Mouse (Mus musculus): ENCODE data around the gene Rcn1. TPM values are rescaled to one million over a fixed set of nuclear protein-coding genes. Genes with fewer than 3 reads are reported as not detected.

Rcn1 gene
- polyA plus RNA-seq, 1 experiment from 2014 or later, result 253 TPM

GRCm38 (mm10) chr2:105390653-105391413, 8.3 kb downstream of the Rcn1 start:
- H3K9ac ChIP-seq (ENCODE audit: low read depth, low read length), result no peak overlapping the region
- no peaks in the 10 kb centered on the region for H3K4me1 ChIP-seq (ENCODE audit: control insufficient read depth, insufficient read depth, low read length)
- no peak overlapping the region for H3K27ac ChIP-seq (replicated peaks; ENCODE audit: low read depth, low read length)
- ATAC-seq (ENCODE audit: low read depth) (no peak), DNase-seq (ENCODE audit: low spot score) (no peak)
- no peak overlapping the region for H3K4me2 ChIP-seq (ENCODE audit: low read depth, low read length)
- no peak overlapping the region for H3K4me3 ChIP-seq (ENCODE audit: low read depth, low read length)
- 93% methylated on average over 6 of the region's 6 CpGs for WGBS
- H3K9me3 ChIP-seq (ENCODE audit: control insufficient read depth, low read length), result no peaks in the 10 kb centered on the region
- no peaks in the 10 kb centered on the region for H3K27me3 ChIP-seq (replicated peaks; ENCODE audit: control insufficient read depth, insufficient read depth, low read length)
- peaks cover 97% of the 10 kb centered on the region for H3K36me3 ChIP-seq (ENCODE audit: control insufficient read depth, insufficient read depth, low read length)

- Histone ChIP-seq H3K27me3 (replicated peaks; ENCODE audit: control insufficient read depth, insufficient read depth, low read length) (no peaks in the 10 kb centered on the region), H3K36me3 (ENCODE audit: control insufficient read depth, insufficient read depth, low read length) (peaks cover 97% of the 10 kb centered on the region), H3K9me3 (ENCODE audit: control insufficient read depth, low read length) (no peaks in the 10 kb centered on the region), H3K4me1 (ENCODE audit: control insufficient read depth, insufficient read depth, low read length) (no peaks in the 10 kb centered on the region), H3K4me2 (ENCODE audit: low read depth, low read length) (no peak overlapping the region), H3K9ac (ENCODE audit: low read depth, low read length) (no peak overlapping the region), H3K4me3 (ENCODE audit: low read depth, low read length) (no peak overlapping the region), H3K27ac (replicated peaks; ENCODE audit: low read depth, low read length) (no peak overlapping the region)
- 87% methylated on average over 17 of the region's 17 CpGs for WGBS
- no peak for ATAC-seq (ENCODE audit: low read depth)
- DNase-seq (ENCODE audit: low spot score), result no peak
Measured at GRCm38 (mm10) chr2:105389007-105389890, 9.9 kb downstream of the Rcn1 start.

GRCm38 (mm10) chr2:105386418-105386817, 12.7 kb downstream of the Rcn1 start:
- 84% methylated on average over 4 of the region's 4 CpGs for WGBS
- H3K4me3 ChIP-seq (ENCODE audit: low read depth, low read length), result no peak overlapping the region
- no peaks in the 10 kb centered on the region for H3K9me3 ChIP-seq (ENCODE audit: control insufficient read depth, low read length)
- ATAC-seq (ENCODE audit: low read depth) (no peak), DNase-seq (ENCODE audit: low spot score) (no peak)
- H3K4me2 ChIP-seq (ENCODE audit: low read depth, low read length), result no peak overlapping the region
- H3K27me3 ChIP-seq (replicated peaks; ENCODE audit: control insufficient read depth, insufficient read depth, low read length), result no peaks in the 10 kb centered on the region
- H3K36me3 ChIP-seq (ENCODE audit: control insufficient read depth, insufficient read depth, low read length), result peaks cover 68% of the 10 kb centered on the region
- H3K27ac ChIP-seq (replicated peaks; ENCODE audit: low read depth, low read length), result no peak overlapping the region
- no peaks in the 10 kb centered on the region for H3K4me1 ChIP-seq (ENCODE audit: control insufficient read depth, insufficient read depth, low read length)
- no peak overlapping the region for H3K9ac ChIP-seq (ENCODE audit: low read depth, low read length)

- no peak overlapping the region for H3K4me3 ChIP-seq (ENCODE audit: low read depth, low read length)
- 89% methylated on average over 3 of the region's 3 CpGs for WGBS
- no peaks in the 10 kb centered on the region for H3K27me3 ChIP-seq (replicated peaks; ENCODE audit: control insufficient read depth, insufficient read depth, low read length)
- no peaks in the 10 kb centered on the region for H3K4me1 ChIP-seq (ENCODE audit: control insufficient read depth, insufficient read depth, low read length)
- H3K9me3 ChIP-seq (ENCODE audit: control insufficient read depth, low read length), result no peaks in the 10 kb centered on the region
- H3K4me2 ChIP-seq (ENCODE audit: low read depth, low read length), result no peak overlapping the region
- H3K27ac ChIP-seq (replicated peaks; ENCODE audit: low read depth, low read length), result no peak overlapping the region
- no peak overlapping the region for H3K9ac ChIP-seq (ENCODE audit: low read depth, low read length)
- DNase-seq (ENCODE audit: low spot score) (no peak), ATAC-seq (ENCODE audit: low read depth) (no peak)
- H3K36me3 ChIP-seq (ENCODE audit: control insufficient read depth, insufficient read depth, low read length), result peaks cover 54% of the 10 kb centered on the region
Measured at GRCm38 (mm10) chr2:105384998-105385397, 14.1 kb downstream of the Rcn1 start.

- Histone ChIP-seq H3K27me3 (replicated peaks; ENCODE audit: control insufficient read depth, insufficient read depth, low read length) (no peaks in the 10 kb centered on the region), H3K9ac (ENCODE audit: low read depth, low read length) (no peak overlapping the region), H3K4me3 (ENCODE audit: low read depth, low read length) (no peak overlapping the region), H3K27ac (replicated peaks; ENCODE audit: low read depth, low read length) (no peak overlapping the region), H3K36me3 (ENCODE audit: control insufficient read depth, insufficient read depth, low read length) (peaks cover 35% of the 10 kb centered on the region), H3K4me1 (ENCODE audit: control insufficient read depth, insufficient read depth, low read length) (no peaks in the 10 kb centered on the region), H3K9me3 (ENCODE audit: control insufficient read depth, low read length) (no peaks in the 10 kb centered on the region), H3K4me2 (ENCODE audit: low read depth, low read length) (no peak overlapping the region)
- no peak for ATAC-seq (ENCODE audit: low read depth)
- WGBS, result 85% methylated on average over 8 of the region's 8 CpGs
- DNase-seq (ENCODE audit: low spot score), result no peak
Measured at GRCm38 (mm10) chr2:105383063-105383462, 16.1 kb downstream of the Rcn1 start.

GRCm38 (mm10) chr2:105380757-105381319, 18.3 kb downstream of the Rcn1 start:
- no peak overlapping the region for H3K4me3 ChIP-seq (ENCODE audit: low read depth, low read length)
- H3K9me3 ChIP-seq (ENCODE audit: control insufficient read depth, low read length), result no peaks in the 10 kb centered on the region
- no peak for DNase-seq (ENCODE audit: low spot score)
- WGBS, result 85% methylated on average over 3 of the region's 3 CpGs
- no peak for ATAC-seq (ENCODE audit: low read depth)
- H3K4me1 ChIP-seq (ENCODE audit: control insufficient read depth, insufficient read depth, low read length), result no peaks in the 10 kb centered on the region
- peaks cover 13% of the 10 kb centered on the region for H3K36me3 ChIP-seq (ENCODE audit: control insufficient read depth, insufficient read depth, low read length)
- H3K4me2 ChIP-seq (ENCODE audit: low read depth, low read length), result no peak overlapping the region
- H3K27me3 ChIP-seq (replicated peaks; ENCODE audit: control insufficient read depth, insufficient read depth, low read length), result no peaks in the 10 kb centered on the region
- no peak overlapping the region for H3K27ac ChIP-seq (replicated peaks; ENCODE audit: low read depth, low read length)
- no peak overlapping the region for H3K9ac ChIP-seq (ENCODE audit: low read depth, low read length)

- no peaks in the 10 kb centered on the region for H3K4me1 ChIP-seq (ENCODE audit: control insufficient read depth, insufficient read depth, low read length)
- DNase-seq (ENCODE audit: low spot score) (no peak), ATAC-seq (ENCODE audit: low read depth) (no peak)
- H3K9ac ChIP-seq (ENCODE audit: low read depth, low read length), result no peak overlapping the region
- H3K27ac ChIP-seq (replicated peaks; ENCODE audit: low read depth, low read length), result no peak overlapping the region
- H3K4me2 ChIP-seq (ENCODE audit: low read depth, low read length), result no peak overlapping the region
- 74% methylated on average over 1 of the region's 1 CpGs for WGBS
- H3K4me3 ChIP-seq (ENCODE audit: low read depth, low read length), result no peak overlapping the region
- H3K27me3 ChIP-seq (replicated peaks; ENCODE audit: control insufficient read depth, insufficient read depth, low read length), result no peaks in the 10 kb centered on the region
- peaks cover 1% of the 10 kb centered on the region; the same call in 1 of the 2 replicates for H3K36me3 ChIP-seq (ENCODE audit: control insufficient read depth, insufficient read depth, low read length)
- H3K9me3 ChIP-seq (ENCODE audit: control insufficient read depth, low read length), result no peaks in the 10 kb centered on the region
Measured at GRCm38 (mm10) chr2:105379682-105380081, 19.4 kb downstream of the Rcn1 start.

- Histone ChIP-seq H3K4me3 (ENCODE audit: low read depth, low read length) (no peak overlapping the region), H3K4me2 (ENCODE audit: low read depth, low read length) (no peak overlapping the region), H3K9me3 (ENCODE audit: control insufficient read depth, low read length) (no peaks in the 10 kb centered on the region), H3K36me3 (ENCODE audit: control insufficient read depth, insufficient read depth, low read length) (no peaks in the 10 kb centered on the region), H3K4me1 (ENCODE audit: control insufficient read depth, insufficient read depth, low read length) (no peaks in the 10 kb centered on the region; the same call in 1 of the 2 replicates), H3K9ac (ENCODE audit: low read depth, low read length) (no peak overlapping the region), H3K27ac (replicated peaks; ENCODE audit: low read depth, low read length) (no peak overlapping the region), H3K27me3 (replicated peaks; ENCODE audit: control insufficient read depth, insufficient read depth, low read length) (no peaks in the 10 kb centered on the region)
- WGBS, result 65% methylated on average over 4 of the region's 4 CpGs
- ATAC-seq (ENCODE audit: low read depth) (no peak), DNase-seq (ENCODE audit: low spot score) (no peak)
Measured at GRCm38 (mm10) chr2:105375705-105376104, 23.4 kb downstream of the Rcn1 start.

Measured in embryonic facial prominence, embryonic 14.5 days (tissue).